Mouse (Mus musculus) liver, embryonic 14.5 days (tissue): ENCODE data around the gene Rbfox1. TPM values are rescaled to one million over a fixed set of nuclear protein-coding genes. Genes with fewer than 3 reads are reported as not detected.

Source experiments
- ATAC-seq: fragments of 200-750 bp; cut with Nextera tagmentation; 2 replicates; pipeline ENCODE4 v1.8.0; 2017; ENCODE audit warnings: moderate number of reproducible peaks, mild to moderate bottlenecking, moderate library complexity; ENCODE audit not compliant: insufficient read depth
- DNase-seq, 3 experiments: peaks; one replicate each; pipeline ENCODE4 v3.0.0-alpha.2; 2012 to 2013; ENCODE audit warnings: low read depth in 3 of 3, low spot score in 3 of 3
- H3K27ac ChIP-seq: fragments of 300-500 bp; sonication (generic); 2 replicates; pipeline ENCODE4 v1.5.1; 2014; ENCODE audit warnings: moderate library complexity, mild to moderate bottlenecking, control low read depth, inconsistent platforms
- H3K27me3 ChIP-seq: fragments of 300-500 bp; sonication (generic); 2 replicates; pipeline ENCODE4 v1.6.1; 2014; ENCODE audit warnings: mild to moderate bottlenecking, low read length, moderate library complexity; ENCODE audit not compliant: control insufficient read depth, insufficient read depth
- H3K36me3 ChIP-seq: fragments of 300-500 bp; sonication (generic); replicated peaks from 2 replicates; pipeline ENCODE4 v1.6.1; 2014; ENCODE audit warnings: low read depth; ENCODE audit not compliant: control insufficient read depth, insufficient read depth
- H3K4me1 ChIP-seq, 2 experiments: fragments of 200-500 bp in 1 of 2; fragments of 300-500 bp in 1 of 2; sonication (generic) in 1 of 2; replicated peaks; 2 replicates each; pipeline ENCODE4 v1.6.1; 2012 to 2014; ENCODE audit warnings: antibody characterized with exemption in 1 of 2, inconsistent platforms in 1 of 2, low read length in 1 of 2; ENCODE audit not compliant: control insufficient read depth in 2 of 2, insufficient read depth in 2 of 2
- H3K4me2 ChIP-seq: fragments of 300-500 bp; sonication (generic); 2 replicates; pipeline ENCODE4 v1.6.1; 2014; ENCODE audit warnings: low read depth, mild to moderate bottlenecking, control low read depth, moderate library complexity
- H3K4me3 ChIP-seq, 2 experiments: fragments of 200-500 bp in 1 of 2; fragments of 300-500 bp in 1 of 2; sonication (generic) in 1 of 2; 2 replicates each; pipeline ENCODE4 v1.5.1; 2012 to 2014; ENCODE audit warnings: low read depth in 2 of 2, low read length in 2 of 2, mild to moderate bottlenecking in 2 of 2, control low read depth in 1 of 2, inconsistent platforms in 1 of 2, moderate library complexity in 1 of 2; ENCODE audit not compliant: insufficient read depth in 1 of 2
- H3K9ac ChIP-seq: fragments of 300-500 bp; sonication (generic); replicated peaks from 2 replicates; pipeline ENCODE4 v1.6.1; 2014; ENCODE audit warnings: mild to moderate bottlenecking, control low read depth, moderate library complexity
- H3K9me3 ChIP-seq: fragments of 300-500 bp; sonication (generic); 2 replicates; pipeline ENCODE4 v1.6.1; 2016; ENCODE audit warnings: low read length, mixed read lengths; ENCODE audit not compliant: control insufficient read depth
- CTCF ChIP-seq: IDR thresholded peaks from 2 replicates; pipeline ENCODE4 v1.5.1; 2016; ENCODE audit warnings: antibody characterized with exemption, low read depth, control low read depth
- EP300 ChIP-seq: IDR thresholded peaks from 2 replicates; pipeline ENCODE4 v1.6.1; 2016; ENCODE audit warnings: antibody characterized with exemption, low read depth
- WGBS: fragments of 180-500 bp; shearing (Covaris S2); extraction: QIAGEN DNeasy Blood & Tissue Kit; methylation state at CpG from one replicate; pipeline ENCODE4 v1.1.7; 2014; ENCODE audit not compliant: insufficient replicate concordance; 5-methylcytosine and 5-hydroxymethylcytosine counted together
- polyA plus RNA-seq, 2 experiments: library from polyadenylated mRNA; depleted of rRNA in 1 of 2; stranded (reverse) in 1 of 2; unstranded in 1 of 2; fragments of >200 nt; fragmentation: Nextera tagmentation in 1 of 2; extraction: Ambion mirVana in 1 of 2; gene quantifications; 2 replicates each; pipeline versions ENCODE4 v1.2.1 to v1.2.3; 2012 to 2014

The Rbfox1 gene
- polyA plus RNA-seq, 2 experiments = 0.02 TPM; not detected in 1

GRCm38 (mm10) chr16:7292985-7293805 is 1408.0 kb downstream of the Rbfox1 start:
- DNase-seq (no peak), ATAC-seq (no peak)
- H3K27me3 ChIP-seq = no peaks in the 10 kb centered on the region
- H3K4me1 ChIP-seq = no peaks in the 10 kb centered on the region
- H3K27ac ChIP-seq = no peak overlapping the region
- 69% methylated on average over 16 of the region's 16 CpGs for WGBS
- no peak overlapping the region for H3K9ac ChIP-seq
- no peaks in the 10 kb centered on the region for H3K36me3 ChIP-seq
- no peaks in the 10 kb centered on the region for H3K9me3 ChIP-seq
- no peak overlapping the region for H3K4me3 ChIP-seq
- TF ChIP-seq EP300 (no peak), CTCF (no peak)
- H3K4me2 ChIP-seq = no peak overlapping the region

- WGBS = 53% methylated on average over 3 of the region's 3 CpGs
- no peaks in the 10 kb centered on the region for H3K4me1 ChIP-seq
Observed at GRCm38 (mm10) chr16:7302416-7302815, 1417.3 kb downstream of the Rbfox1 start.

DNA sequence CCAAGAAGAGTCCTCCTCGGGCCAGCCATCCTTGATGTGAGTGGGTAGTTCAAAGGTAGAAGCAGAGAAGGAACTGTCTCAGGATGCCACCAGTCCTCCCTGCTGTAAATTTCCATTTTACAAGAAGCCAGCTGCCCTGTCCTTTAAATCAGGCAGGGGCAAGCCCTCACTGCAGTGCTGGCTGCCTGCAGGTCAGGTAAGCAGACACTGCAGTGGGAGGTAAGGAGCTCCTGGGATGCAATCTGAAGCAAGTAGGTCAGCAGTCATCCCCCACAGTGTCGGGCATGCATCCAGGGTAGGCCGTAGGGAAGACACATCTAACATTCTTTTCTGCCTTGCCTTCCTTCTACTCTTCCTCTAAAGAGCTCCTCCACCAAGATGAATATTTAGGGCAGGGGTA is 1444.0 kb downstream of the Rbfox1 start:
- DNase-seq (no peak), ATAC-seq (no peak)
- Histone ChIP-seq H3K27ac (no peak overlapping the region), H3K27me3 (no peaks in the 10 kb centered on the region), H3K36me3 (no peaks in the 10 kb centered on the region), H3K4me1 (no peaks in the 10 kb centered on the region), H3K9me3 (no peaks in the 10 kb centered on the region), H3K4me3 (no peak overlapping the region), H3K9ac (no peak overlapping the region), H3K4me2 (no peak overlapping the region)
- TF ChIP-seq EP300 (no peak), CTCF (no peak)
- WGBS = 49% methylated on average over 3 of the region's 3 CpGs

More at GRCm38 (mm10) chr16:7302416-7302815, 1417.3 kb downstream of the Rbfox1 start:
- H3K4me2 ChIP-seq = no peak overlapping the region
- H3K36me3 ChIP-seq = no peaks in the 10 kb centered on the region
- TF ChIP-seq EP300 = no peak
- H3K27ac ChIP-seq = no peak overlapping the region
- no peaks in the 10 kb centered on the region for H3K27me3 ChIP-seq
- ATAC-seq (no peak), DNase-seq (no peak)
- H3K9ac ChIP-seq = no peak overlapping the region
- no peaks in the 10 kb centered on the region for H3K9me3 ChIP-seq
- H3K4me3 ChIP-seq = no peak overlapping the region

DNA sequence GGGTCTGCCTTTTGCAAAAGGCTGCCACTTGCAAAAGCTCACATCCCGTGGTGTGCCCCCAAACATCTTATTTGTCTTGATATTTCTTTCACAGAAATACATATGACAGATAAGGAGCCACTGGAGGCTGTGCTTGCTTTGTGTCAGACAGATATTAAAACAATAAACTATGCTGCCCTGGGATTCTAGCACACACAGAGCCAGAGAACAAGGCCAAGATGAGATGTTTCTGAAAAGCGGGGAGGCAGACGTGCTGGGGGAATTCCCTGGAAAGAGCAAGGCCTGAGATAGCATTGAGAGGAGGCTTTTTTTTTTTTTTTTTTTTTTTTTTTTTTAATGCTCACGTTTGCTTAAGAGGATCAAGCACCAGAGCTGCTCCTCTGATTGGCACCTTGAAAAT is 1456.0 kb downstream of the Rbfox1 start:
- Histone ChIP-seq H3K36me3 (no peaks in the 10 kb centered on the region), H3K27ac (no peak overlapping the region), H3K4me2 (no peak overlapping the region), H3K9me3 (no peaks in the 10 kb centered on the region), H3K9ac (no peak overlapping the region), H3K4me1 (no peaks in the 10 kb centered on the region), H3K27me3 (no peaks in the 10 kb centered on the region), H3K4me3 (no peak overlapping the region)
- no peak for ATAC-seq
- 41% methylated on average over 4 of the region's 4 CpGs for WGBS
- TF ChIP-seq CTCF (no peak), EP300 (no peak)
- no peak for DNase-seq

GRCm38 (mm10) chr16:7345298-7345697 is 1460.1 kb downstream of the Rbfox1 start:
- Histone ChIP-seq H3K4me3 (no peak overlapping the region), H3K27ac (no peak overlapping the region), H3K4me1 (no peaks in the 10 kb centered on the region), H3K9me3 (no peaks in the 10 kb centered on the region), H3K9ac (no peak overlapping the region), H3K4me2 (no peak overlapping the region), H3K36me3 (no peaks in the 10 kb centered on the region), H3K27me3 (no peaks in the 10 kb centered on the region)
- no peak for DNase-seq
- WGBS = 39% methylated on average over 3 of the region's 3 CpGs
- TF ChIP-seq CTCF = no peak
- TF ChIP-seq EP300 = no peak
- no peak for ATAC-seq
